Mouse (Mus musculus) layer of hippocampus, adult 11-12 months (tissue): Measurements from ENCODE around the gene Doc2b.
A peak's percentile ranks its signal among the peaks of the same experiment; 100 is the strongest.

Experiments
- DNase-seq: peaks from one replicate; pipeline ENCODE4 v3.0.0; 2022; ENCODE audit warnings: low spot score

The Doc2b gene

GRCm38 (mm10) chr11:75793351-75793750 is 2.5 kb downstream of the Doc2b start:
- DNase-seq = no peak

GRCm38 (mm10) chr11:75792535-75792934 is 3.3 kb downstream of the Doc2b start:
- no peak for DNase-seq

GRCm38 (mm10) chr11:75785897-75786296 is 10.0 kb downstream of the Doc2b start:
- DNase-seq = no peak

GRCm38 (mm10) chr11:75783799-75784198 is 12.1 kb downstream of the Doc2b start:
- no peak for DNase-seq

GRCm38 (mm10) chr11:75781919-75782318 is 13.9 kb downstream of the Doc2b start:
- peak; percentile 69 for DNase-seq

DNA sequence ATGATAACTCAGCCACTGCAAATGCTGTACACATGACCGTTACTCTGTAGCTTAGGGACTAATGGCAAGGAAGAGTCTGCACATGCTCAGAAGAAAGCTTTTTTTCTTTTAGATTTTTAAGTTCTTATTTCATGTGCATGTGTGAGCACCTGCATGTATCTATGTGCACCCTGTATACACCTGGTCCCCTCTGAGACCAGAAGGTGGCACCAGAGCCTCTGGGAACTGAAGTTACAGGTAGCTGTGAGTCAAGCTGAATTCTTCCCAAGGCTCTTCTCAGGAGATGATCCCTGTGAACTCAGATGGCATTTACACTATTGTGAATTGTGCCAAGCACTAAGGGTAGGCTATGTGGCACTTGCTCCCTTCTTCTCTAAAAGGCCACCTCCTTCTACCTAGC is 19.9 kb downstream of the Doc2b start:
- no peak for DNase-seq

- DNase-seq = no peak
Observed at GRCm38 (mm10) chr11:75772562-75772961, 23.3 kb downstream of the Doc2b start.

- peak; percentile 83 for DNase-seq
Observed at GRCm38 (mm10) chr11:75769206-75769605, 26.6 kb downstream of the Doc2b start.

DNA sequence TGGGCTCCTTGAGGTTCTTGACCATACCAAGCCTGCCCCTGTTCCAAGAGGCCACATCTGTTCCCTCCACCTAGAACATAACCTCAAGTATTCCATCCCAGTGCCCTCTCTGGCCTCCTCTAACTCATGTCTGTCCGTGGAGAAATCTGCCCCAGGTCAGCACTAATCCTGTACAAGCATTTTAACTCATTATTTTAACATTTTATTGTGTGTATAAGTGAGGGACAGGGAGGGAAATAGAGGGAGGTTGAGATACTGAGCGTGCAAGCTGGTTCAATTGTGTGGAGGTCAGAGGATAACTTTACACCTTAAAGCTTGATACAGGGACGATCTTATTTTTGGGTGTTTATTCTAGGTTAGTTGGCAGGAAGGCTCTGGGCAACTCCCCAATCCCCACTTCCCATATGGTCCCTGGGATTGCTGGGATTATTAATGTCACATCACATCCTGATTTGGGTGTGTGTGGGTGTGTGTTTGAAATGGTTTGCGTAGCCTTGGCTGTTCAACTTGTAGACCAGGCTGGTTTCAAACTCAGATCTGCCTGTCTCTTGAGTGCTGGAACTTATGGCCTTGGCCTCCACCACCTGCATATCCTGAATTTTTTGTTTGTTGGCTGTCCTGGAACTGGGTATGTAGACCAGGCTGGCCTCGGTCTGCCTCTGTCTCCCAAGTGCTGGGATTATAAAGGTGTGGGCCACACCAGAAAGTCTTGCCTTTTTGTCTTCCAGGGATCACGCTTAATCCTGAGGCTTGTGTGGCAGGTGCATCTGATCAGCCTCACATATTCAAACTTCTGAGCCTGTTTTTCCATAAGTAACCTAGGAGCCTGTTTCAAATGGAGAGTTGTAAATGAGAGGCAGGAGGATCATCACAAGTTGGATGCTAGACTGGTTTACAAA is 27.5 kb downstream of the Doc2b start:
- DNase-seq = peak; percentile 57

DNA sequence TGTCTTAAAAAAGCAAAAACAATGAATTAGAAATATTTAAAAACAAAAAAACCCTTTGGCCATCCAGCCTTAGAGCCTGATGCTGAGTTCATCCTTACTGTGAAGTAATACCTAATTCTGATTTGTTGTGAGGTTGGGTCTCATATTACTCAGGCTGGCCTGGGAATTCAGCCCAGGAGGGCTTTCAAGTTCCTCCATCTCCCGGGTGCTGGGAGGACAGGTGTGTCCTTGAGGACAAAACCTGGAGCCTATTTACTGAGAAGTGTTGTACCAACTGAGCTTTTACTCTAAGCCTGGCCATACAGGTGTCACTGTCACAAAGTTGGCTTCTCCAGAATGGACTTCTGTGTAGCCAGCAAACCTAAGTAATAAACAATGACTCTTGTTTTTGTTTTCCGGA is 28.8 kb downstream of the Doc2b start:
- DNase-seq = no peak

GRCm38 (mm10) chr11:75765161-75765560 is 30.7 kb downstream of the Doc2b start:
- no peak for DNase-seq

GRCm38 (mm10) chr11:75764521-75765023 is 31.3 kb downstream of the Doc2b start:
- DNase-seq = no peak

GRCm38 (mm10) chr11:75762708-75763107 is 33.1 kb downstream of the Doc2b start:
- no peak for DNase-seq

GRCm38 (mm10) chr11:75760785-75761184 is 35.1 kb downstream of the Doc2b start:
- DNase-seq = no peak

- DNase-seq = no peak
Observed at GRCm38 (mm10) chr11:75758553-75758952, 37.3 kb downstream of the Doc2b start.

DNA sequence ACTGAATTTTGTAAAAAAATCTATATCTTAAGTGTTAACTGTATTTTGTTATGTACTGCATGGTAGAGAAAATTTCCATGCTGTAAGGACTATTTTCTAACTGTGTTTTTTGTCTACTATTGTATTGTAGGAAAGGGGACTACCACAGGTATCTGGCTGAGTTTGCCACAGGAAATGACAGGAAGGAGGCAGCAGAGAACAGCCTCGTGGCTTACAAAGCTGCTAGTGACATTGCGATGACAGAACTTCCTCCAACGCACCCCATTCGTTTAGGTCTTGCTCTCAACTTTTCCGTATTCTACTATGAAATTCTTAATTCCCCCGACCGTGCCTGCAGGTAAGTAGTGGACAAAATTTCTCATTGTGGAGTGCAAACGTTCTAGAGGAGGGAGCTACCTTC is 39.2 kb downstream of the Doc2b start:
- DNase-seq = no peak

DNA sequence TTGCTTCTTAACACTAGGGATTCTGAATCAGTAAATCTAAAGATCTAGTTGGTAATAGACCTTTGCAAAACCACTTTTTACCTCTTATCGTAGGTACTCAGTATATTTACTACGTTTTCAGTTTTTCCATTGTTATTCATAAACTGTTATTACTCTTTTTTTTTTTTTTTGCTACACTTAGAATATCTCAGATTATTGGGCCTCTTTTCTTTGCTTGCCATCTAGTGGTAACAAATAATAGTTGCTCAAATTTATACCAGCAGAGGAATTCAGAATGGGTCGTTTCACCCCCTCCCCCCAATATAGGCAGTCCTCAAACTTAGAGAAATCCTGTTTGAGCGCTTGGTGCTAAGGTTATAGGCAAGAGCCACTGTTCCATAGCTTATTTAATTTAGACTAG is 44.8 kb downstream of the Doc2b start:
- DNase-seq = no peak

DNA sequence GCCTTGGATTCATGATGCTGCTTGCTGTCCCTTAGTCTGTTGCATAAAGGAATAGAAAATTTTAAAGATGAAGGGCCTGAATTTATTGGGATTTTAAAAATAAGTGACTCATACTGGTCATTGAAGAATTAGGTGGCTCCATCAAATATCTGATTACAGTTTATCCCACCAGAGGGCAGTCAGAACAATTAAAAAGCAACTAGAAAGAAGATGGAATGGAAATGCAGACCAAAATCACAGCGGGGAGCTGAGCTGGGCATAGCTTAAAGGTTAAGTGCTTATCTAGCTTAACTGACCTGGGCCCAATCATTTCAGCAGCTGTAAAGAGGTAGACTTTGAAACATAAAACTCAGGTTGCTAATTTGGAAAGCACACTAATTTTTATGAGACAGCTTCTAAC is 45.3 kb downstream of the Doc2b start:
- DNase-seq = no peak

GRCm38 (mm10) chr11:75744761-75745160 is 51.1 kb downstream of the Doc2b start:
- no peak for DNase-seq

GRCm38 (mm10) chr11:75741615-75742014 is 54.2 kb downstream of the Doc2b start:
- no peak for DNase-seq

DNA sequence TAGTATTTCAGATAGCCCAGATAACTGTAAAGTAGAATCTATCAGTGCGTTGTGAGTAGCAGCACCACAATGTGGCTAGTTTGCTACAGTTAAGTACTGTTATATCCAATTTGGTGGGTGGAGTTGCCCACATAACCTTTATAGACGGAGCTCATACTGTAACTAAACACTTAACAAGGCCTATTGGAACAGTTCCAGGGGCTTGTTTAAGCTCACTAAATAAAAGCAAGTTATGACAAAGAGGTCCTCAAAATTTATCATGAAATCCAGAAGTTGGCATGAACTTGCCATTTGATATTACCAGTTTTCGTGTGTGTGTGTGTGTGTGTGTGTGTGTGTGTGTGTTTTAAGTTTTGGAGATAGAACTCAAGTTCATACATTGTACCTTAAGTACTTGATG is 55.6 kb downstream of the Doc2b start:
- DNase-seq = no peak

DNA sequence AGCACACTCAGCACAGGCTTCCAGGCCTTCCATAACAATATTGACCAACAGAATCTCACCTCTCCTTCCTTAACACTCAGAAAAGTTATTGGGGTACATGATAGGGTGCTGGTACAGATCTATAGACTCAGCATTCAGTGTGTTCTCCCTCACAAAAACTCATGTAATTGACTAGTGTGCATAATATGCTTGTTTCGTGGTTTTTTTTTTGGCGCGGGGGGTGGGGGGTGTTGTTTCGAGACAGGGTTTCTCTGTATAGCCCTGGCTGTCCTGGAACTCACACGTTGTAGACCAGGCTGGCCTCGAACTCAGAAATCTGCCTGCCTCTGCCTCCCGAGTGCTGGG is 57.4 kb downstream of the Doc2b start:
- no peak for DNase-seq

DNA sequence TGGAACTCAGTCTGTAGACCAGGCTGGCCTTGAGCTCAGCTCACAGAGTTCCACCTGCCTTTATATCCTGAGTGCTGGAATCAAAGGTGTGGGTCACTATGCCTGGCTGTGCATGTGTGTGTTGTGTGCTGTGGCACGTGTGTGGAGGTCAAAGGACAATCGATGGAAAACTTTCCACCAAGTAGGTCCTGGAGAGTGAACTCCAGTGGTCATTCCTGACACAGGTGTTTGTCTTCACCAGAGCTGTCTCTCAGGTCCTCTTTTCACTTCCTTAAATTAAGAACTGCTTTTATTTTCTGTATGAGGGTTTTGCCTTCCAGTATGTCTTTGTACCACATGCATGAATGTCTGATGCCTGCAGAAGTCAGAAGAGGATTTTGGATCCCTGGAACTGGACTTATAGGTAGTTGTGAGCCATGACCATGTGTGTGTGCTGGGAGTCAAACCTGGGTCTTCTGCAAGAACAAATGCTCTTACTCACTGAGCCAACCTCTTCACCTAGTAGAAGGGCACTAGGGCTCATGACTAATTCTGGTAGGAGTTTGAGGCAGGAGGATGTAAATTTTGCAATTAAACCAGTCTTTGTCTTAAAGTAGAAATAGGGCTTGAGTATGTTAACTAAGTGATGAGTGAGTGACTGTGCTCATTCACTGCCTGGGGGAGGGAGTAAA is 57.9 kb downstream of the Doc2b start:
- DNase-seq = no peak
